Mouse (Mus musculus): ENCODE measurements around the gene Josd1.

Gene Josd1

GRCm38 (mm10) chr15:79658531-79659375, 29.0 kb downstream of the Josd1 start, which contains the start of the genes Fam227a and Cby1:
Gene Fam227a, minus strand, starts transcription at chr15:79658956.
Gene Cby1, plus strand, starts transcription at chr15:79659199.
- peak; percentile 92 for DNase-seq (ENCODE audit: low read depth, low spot score)

DNA sequence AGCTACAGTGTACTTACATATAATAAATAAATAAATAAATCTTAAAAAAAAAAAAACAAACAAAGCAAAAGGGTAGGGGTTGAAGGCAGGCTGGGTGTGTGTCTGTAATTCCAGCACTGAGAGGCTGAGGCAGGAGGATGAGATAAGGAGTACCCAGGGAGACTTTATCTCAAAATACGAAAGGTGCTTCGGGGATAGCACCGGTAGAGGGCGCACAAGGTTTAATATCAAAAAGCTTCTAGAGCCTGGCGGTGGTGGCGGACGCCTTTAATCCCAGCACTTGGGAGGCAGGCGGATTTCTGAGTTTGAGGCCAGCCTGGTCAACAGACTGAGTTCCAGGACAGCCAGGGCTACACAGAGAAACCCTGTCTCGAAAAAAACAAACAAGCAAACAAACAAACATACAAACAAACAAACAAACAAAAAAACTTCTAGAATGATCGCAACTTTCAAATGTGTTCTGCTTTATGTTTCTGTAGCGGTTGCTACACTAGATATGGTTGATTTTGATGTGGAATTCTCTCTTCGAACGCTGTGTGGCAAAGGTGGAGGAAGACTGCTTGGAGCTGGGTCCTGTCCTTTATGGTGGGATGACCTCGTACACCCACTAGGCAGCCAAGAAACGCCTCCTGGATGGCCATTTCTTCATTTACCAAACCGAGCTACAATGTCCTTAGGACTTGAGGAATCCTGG, 29.7 kb downstream of the Josd1 start:
- peak; percentile 93 for DNase-seq (ENCODE audit: low read depth, low spot score)

DNA sequence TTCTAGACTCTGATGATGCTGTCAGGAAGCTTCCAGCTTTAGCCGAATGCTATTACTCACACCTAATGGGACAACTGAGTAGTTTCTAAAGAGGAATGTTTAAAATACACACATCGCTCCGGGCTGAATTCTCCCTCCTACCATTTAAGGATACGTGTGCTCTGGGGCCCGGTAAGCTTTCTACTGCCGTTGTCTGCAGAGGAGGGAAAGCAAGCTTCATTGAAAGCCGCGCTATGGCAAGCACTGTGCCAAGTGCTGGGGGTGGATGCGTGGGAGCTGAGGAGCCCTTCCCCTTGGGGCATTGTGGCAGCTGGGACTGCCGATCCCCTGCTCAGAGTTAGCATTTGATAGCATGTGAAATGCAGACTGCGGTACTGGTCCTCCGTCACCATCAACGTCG, 31.3 kb downstream of the Josd1 start:
- no peak for DNase-seq (ENCODE audit: low read depth, low spot score)

DNA sequence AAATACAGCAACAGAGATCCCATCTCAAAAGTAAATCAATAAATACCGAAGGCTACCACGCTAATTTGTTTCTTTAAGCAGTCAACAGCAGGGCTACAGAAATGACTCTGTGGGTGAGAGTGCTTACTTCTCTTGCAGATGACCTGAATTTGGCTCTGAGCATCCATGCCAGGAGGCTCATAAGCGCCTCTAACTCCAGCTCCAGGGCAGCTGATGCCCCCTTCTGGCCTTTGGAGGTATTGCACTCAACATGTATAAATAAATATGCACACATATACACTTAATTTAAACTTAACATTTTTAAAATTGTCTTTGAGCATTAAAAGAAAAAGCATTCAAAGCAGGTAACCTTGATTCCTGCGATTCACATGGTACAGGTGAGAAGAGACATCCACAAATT, 36.2 kb downstream of the Josd1 start:
- DNase-seq (ENCODE audit: low read depth, low spot score): peak; percentile 43

DNA sequence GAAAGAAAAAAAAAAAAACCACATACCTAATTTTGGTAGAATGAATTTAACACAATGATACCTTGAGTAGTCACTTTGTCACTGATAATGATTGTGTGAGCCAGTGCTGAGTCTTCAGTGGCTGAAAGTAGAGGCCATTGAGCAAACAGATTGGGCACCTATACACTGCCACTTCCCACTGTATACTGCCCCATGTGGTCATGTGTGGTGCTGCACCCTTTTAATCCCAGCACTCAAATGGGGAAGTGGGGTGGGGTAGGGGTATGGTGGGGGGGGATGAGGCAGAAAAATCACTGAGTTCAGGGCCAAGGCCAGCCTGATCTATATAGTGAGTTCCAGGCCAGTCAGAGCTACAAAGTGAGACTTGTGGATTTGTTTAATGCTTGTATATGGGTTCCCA, 37.1 kb downstream of the Josd1 start:
- peak; percentile 37 for DNase-seq (ENCODE audit: low read depth, low spot score)

- DNase-seq (ENCODE audit: low read depth, low spot score): no peak
These were observed 39.6 kb downstream of the Josd1 start for GRCm38 (mm10) chr15:79648130-79648529.

DNA sequence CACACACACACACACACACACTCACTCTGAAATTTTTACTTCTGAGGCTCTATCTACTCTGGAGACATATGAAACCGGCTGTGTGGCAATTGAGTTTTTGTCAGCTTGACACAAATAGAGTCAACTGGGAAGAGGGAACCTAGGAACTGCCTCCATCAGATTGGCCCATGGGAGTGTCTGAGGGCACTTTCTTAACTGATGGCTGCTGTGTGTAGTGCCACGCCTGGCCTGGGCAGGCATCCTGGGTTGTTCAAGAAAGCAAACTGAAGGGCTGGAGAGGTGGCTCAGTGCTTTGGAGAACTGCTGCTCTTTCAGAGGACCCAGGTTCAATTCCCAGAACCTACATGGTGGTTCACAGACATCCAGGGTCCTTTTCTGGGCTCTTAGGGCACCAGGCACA, 42.2 kb downstream of the Josd1 start:
- no peak for DNase-seq (ENCODE audit: low read depth, low spot score)

DNA sequence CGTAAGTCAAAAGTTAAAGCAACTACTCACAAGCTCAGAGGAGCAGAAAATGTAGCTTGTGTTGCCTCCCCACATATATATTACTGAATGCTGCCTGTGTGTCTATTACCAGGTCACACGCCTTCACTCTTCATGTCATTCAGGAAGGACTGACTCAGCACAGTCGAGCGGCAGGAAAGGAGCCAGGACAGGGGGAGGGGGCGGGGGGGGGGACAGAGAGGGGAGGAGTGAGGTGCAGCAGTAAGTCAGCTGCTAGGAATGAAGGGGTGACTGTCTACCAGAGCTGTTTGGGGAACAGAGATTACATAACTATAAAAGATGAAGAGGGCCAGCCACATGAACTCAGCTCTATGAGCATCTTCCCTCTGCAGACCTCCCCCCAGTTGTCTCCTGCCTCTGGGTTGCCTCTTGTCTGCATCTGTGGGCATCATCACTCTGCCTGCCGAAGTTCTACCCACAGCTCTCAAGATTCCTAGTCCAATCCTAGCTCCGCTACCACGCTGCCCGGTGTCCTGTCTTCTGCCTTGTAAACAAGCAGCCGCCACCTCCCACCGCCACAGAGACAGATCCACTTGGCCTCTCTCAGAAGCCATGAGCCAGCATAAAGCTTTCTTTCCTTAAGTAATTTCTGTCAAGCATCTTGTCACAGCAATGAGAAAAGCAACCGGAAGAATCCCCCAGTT, 46.4 kb downstream of the Josd1 start:
- DNase-seq (ENCODE audit: low read depth, low spot score): no peak

DNA sequence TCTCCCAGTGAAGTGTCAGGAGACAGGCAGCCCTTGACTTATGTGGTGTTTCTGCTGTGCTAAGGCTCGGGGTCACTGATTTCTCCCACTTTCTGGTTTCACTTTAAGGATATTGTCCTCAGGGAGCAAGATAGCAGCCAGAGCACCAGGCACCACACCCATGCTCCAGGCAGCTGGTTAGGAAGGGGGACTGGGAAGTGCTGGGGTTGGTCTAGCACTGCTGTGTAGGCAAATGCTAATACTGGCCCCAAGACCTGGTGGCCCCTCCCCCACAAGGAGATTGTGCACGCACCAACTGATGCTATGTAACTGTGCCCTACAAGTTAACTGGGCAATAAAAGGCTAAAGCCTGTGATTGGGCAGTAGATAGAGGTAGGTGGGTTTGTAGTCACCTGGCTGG, 57.2 kb downstream of the Josd1 start:
- no peak for DNase-seq (ENCODE audit: low read depth, low spot score)

Measured in c-Kit-negative CD71-positive TER-119-positive erythroid progenitor cells, embryonic 14.5 days (primary cell).